Mouse (Mus musculus) midbrain, embryonic 11.5 days (tissue): ENCODE results near the gene Erg. TPM values are rescaled to one million over a fixed set of nuclear protein-coding genes. Genes with fewer than 3 reads are reported as not detected.

ENCODE experiments used
- ATAC-seq: fragments of 200-750 bp; cut with Nextera tagmentation; 2 replicates; pipeline ENCODE4 v1.8.0; 2017; ENCODE audit warnings: moderate TSS enrichment, moderate library complexity; ENCODE audit not compliant: low FRiP score
- DNase-seq: peaks from one replicate; pipeline ENCODE4 v3.0.0; 2015; ENCODE audit warnings: low spot score; ENCODE audit errors: missing footprints
- H3K27ac ChIP-seq: fragments of 300-500 bp; sonication (generic); 2 replicates; pipeline ENCODE4 v1.5.1; 2014; ENCODE audit warnings: low read depth, low read length
- H3K27me3 ChIP-seq: fragments of 300-500 bp; sonication (generic); 2 replicates; pipeline ENCODE4 v1.6.1; 2014; ENCODE audit warnings: mild to moderate bottlenecking, low read length, moderate library complexity, mixed read lengths; ENCODE audit not compliant: control insufficient read depth, insufficient read depth
- H3K36me3 ChIP-seq: fragments of 300-500 bp; sonication (generic); 2 replicates; pipeline ENCODE4 v1.6.1; 2014; ENCODE audit warnings: mild to moderate bottlenecking, low read length, moderate library complexity, mixed read lengths; ENCODE audit not compliant: control insufficient read depth, insufficient read depth
- H3K4me1 ChIP-seq: fragments of 300-500 bp; sonication (generic); 2 replicates; pipeline ENCODE4 v1.6.1; 2014; ENCODE audit warnings: low read length; ENCODE audit not compliant: control insufficient read depth, insufficient read depth
- H3K4me2 ChIP-seq: fragments of 300-500 bp; sonication (generic); 2 replicates; pipeline ENCODE4 v1.6.1; 2014; ENCODE audit warnings: mild to moderate bottlenecking, moderate library complexity
- H3K4me3 ChIP-seq: fragments of 300-500 bp; sonication (generic); 2 replicates; pipeline ENCODE4 v1.5.1; 2014; ENCODE audit warnings: low read depth, low read length
- H3K9ac ChIP-seq: fragments of 300-500 bp; sonication (generic); 2 replicates; pipeline ENCODE4 v1.6.1; 2014; ENCODE audit warnings: low read length
- H3K9me3 ChIP-seq: fragments of 300-500 bp; sonication (generic); 2 replicates; pipeline ENCODE4 v1.6.1; 2016; ENCODE audit warnings: low read length; ENCODE audit not compliant: control insufficient read depth
- WGBS: fragments of 180-500 bp; shearing (Covaris S2); extraction: QIAGEN DNeasy Blood & Tissue Kit; methylation state at CpG from one replicate; pipeline ENCODE4 v1.1.7; 2014; 5-methylcytosine and 5-hydroxymethylcytosine counted together
- polyA plus RNA-seq: library from polyadenylated mRNA; unstranded; fragments of >200 nt; fragmentation: Nextera tagmentation; extraction: Ambion mirVana; gene quantifications from 2 replicates; pipeline ENCODE4 v1.2.1, GENCODE M21; 2014

The Erg gene
- polyA plus RNA-seq, 1 experiment from 2014 or later, result 1.1 TPM

DNA sequence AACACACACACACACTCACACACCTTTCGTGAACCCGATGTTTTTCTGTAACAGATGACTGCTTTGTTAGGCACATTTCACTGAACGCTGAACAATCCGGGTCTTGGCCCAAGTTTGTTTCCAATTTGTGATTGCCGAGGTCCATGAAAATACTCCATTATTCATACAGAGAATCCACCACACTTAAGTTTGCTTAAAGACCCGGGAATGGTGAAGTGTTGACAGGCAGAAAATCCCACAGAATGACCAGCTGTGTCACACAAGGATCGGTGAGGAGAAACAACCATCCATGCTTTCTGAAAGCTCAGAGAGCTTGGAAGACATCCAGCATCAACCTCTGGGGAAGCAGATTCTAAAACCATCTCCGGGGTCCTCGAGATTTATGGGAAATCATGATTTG is 171.0 kb downstream of the Erg start:
- ATAC-seq, result no peak

DNA sequence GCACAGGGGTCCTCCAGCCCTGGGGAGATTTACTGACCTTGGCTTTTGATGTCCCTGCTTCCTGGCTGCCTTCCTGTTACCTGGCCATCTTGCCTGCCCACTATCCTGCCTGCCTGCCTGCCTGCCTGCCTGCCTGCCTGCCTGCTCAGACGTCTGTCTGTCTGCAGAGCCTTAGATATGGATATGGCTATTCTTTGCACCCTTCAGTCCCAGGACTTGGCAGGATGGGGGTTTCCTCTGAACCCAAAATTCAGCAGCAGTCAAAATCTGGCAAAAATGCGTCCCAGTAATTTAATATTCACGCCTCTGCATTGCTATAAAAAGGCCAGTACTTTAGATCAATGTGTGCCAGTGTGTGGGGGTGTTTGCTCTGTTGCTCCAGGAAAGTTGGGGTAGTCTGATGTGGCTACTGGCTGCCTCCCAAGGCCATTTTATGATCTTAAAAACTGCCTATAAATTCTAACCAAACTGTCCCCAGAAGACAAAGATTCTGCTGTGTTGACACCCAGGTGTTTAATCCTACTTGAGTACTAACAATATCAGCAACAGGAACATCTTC is 172.9 kb downstream of the Erg start:
- no peak overlapping the region for H3K9ac ChIP-seq
- ATAC-seq, result no peak
- 65% methylated on average over 3 of the region's 3 CpGs for WGBS
- no peaks in the 10 kb centered on the region for H3K27me3 ChIP-seq
- no peak overlapping the region for H3K4me2 ChIP-seq
- H3K36me3 ChIP-seq, result no peaks in the 10 kb centered on the region
- peak; percentile 56 for DNase-seq
- no peaks in the 10 kb centered on the region for H3K9me3 ChIP-seq
- no peak overlapping the region for H3K4me3 ChIP-seq
- no peak overlapping the region for H3K27ac ChIP-seq
- H3K4me1 ChIP-seq, result no peaks in the 10 kb centered on the region

More for the DNA sequence above, 171.0 kb downstream of the Erg start:
- WGBS, result 89% methylated on average over 9 of the region's 9 CpGs
- peak; percentile 59 for DNase-seq
- Histone ChIP-seq H3K4me2 (no peak overlapping the region), H3K4me1 (no peaks in the 10 kb centered on the region), H3K27me3 (no peaks in the 10 kb centered on the region), H3K9ac (no peak overlapping the region), H3K36me3 (no peaks in the 10 kb centered on the region), H3K27ac (no peak overlapping the region), H3K4me3 (no peak overlapping the region), H3K9me3 (no peaks in the 10 kb centered on the region)

- no peaks in the 10 kb centered on the region for H3K4me1 ChIP-seq
- H3K36me3 ChIP-seq, result no peaks in the 10 kb centered on the region
- H3K4me2 ChIP-seq, result no peak overlapping the region
- H3K4me3 ChIP-seq, result no peak overlapping the region
- 81% methylated on average over 14 of the region's 14 CpGs for WGBS
- H3K9me3 ChIP-seq, result no peaks in the 10 kb centered on the region
- no peak overlapping the region for H3K9ac ChIP-seq
- DNase-seq (peak; percentile 60), ATAC-seq (no peak)
- H3K27ac ChIP-seq, result no peak overlapping the region
- H3K27me3 ChIP-seq, result no peaks in the 10 kb centered on the region
These were observed 178.3 kb downstream of the Erg start for GRCm38 (mm10) chr16:95408096-95408495.

- H3K9me3 ChIP-seq, result no peaks in the 10 kb centered on the region
- no peak overlapping the region for H3K4me2 ChIP-seq
- no peak overlapping the region for H3K9ac ChIP-seq
- H3K27ac ChIP-seq, result no peak overlapping the region
- no peak overlapping the region for H3K4me3 ChIP-seq
- no peak for ATAC-seq
- DNase-seq, result no peak
- WGBS, result 94% methylated on average over 3 of the region's 3 CpGs
- no peaks in the 10 kb centered on the region for H3K27me3 ChIP-seq
- H3K36me3 ChIP-seq, result no peaks in the 10 kb centered on the region
- no peaks in the 10 kb centered on the region for H3K4me1 ChIP-seq
These were observed 180.9 kb downstream of the Erg start for GRCm38 (mm10) chr16:95405496-95405895.

- DNase-seq (no peak), ATAC-seq (no peak)
- H3K27ac ChIP-seq, result no peak overlapping the region
- no peaks in the 10 kb centered on the region for H3K36me3 ChIP-seq
- no peaks in the 10 kb centered on the region for H3K27me3 ChIP-seq
- H3K4me2 ChIP-seq, result no peak overlapping the region
- no peaks in the 10 kb centered on the region for H3K9me3 ChIP-seq
- no peak overlapping the region for H3K9ac ChIP-seq
- no peak overlapping the region for H3K4me3 ChIP-seq
- no peaks in the 10 kb centered on the region for H3K4me1 ChIP-seq
- 93% methylated on average over 5 of the region's 5 CpGs for WGBS
These were observed 182.9 kb downstream of the Erg start for GRCm38 (mm10) chr16:95403453-95403852.

- DNase-seq (peak; percentile 33), ATAC-seq (no peak)
- Histone ChIP-seq H3K4me1 (no peaks in the 10 kb centered on the region), H3K4me2 (no peak overlapping the region), H3K9me3 (no peaks in the 10 kb centered on the region), H3K9ac (no peak overlapping the region), H3K4me3 (no peak overlapping the region), H3K27me3 (no peaks in the 10 kb centered on the region), H3K36me3 (no peaks in the 10 kb centered on the region), H3K27ac (no peak overlapping the region)
- 84% methylated on average over 9 of the region's 9 CpGs for WGBS
These were observed 184.5 kb downstream of the Erg start for GRCm38 (mm10) chr16:95401869-95402268.

DNA sequence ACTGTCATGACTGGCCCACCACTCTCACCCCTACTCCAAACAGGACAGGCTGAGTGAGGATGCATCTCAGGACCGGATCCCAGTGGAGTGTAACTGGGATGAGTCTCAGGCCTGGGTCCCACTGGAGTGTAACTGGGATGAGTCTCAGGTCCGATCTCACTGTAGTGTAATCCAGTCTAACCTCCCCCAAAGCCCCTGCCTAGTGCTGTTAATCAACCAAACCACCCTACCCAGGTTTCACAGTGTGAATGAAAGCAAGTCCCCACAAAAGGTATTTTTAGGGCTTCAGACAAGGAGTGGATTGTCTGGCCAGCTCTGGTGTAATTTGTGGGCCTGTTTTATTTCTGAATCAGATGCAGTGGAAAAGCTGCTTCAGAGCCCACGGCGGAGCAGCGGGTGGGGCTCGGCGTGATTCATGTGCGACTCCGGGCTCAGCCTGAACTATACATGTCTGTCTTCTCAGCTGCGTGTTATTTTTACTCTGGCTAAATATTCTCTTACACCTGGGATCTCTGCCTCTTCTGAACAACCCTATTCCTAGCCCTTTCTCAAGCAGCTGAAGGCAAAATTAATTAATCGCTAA is 187.5 kb downstream of the Erg start:
- no peak overlapping the region for H3K9ac ChIP-seq
- 93% methylated on average over 11 of the region's 11 CpGs for WGBS
- DNase-seq (peak; percentile 19), ATAC-seq (no peak)
- no peaks in the 10 kb centered on the region for H3K4me1 ChIP-seq
- H3K4me2 ChIP-seq, result no peak overlapping the region
- no peak overlapping the region for H3K4me3 ChIP-seq
- H3K36me3 ChIP-seq, result no peaks in the 10 kb centered on the region
- H3K27ac ChIP-seq, result no peak overlapping the region
- H3K27me3 ChIP-seq, result no peaks in the 10 kb centered on the region
- no peaks in the 10 kb centered on the region for H3K9me3 ChIP-seq

GRCm38 (mm10) chr16:95390787-95391186 is 195.6 kb downstream of the Erg start:
- H3K27me3 ChIP-seq, result no peaks in the 10 kb centered on the region

DNA sequence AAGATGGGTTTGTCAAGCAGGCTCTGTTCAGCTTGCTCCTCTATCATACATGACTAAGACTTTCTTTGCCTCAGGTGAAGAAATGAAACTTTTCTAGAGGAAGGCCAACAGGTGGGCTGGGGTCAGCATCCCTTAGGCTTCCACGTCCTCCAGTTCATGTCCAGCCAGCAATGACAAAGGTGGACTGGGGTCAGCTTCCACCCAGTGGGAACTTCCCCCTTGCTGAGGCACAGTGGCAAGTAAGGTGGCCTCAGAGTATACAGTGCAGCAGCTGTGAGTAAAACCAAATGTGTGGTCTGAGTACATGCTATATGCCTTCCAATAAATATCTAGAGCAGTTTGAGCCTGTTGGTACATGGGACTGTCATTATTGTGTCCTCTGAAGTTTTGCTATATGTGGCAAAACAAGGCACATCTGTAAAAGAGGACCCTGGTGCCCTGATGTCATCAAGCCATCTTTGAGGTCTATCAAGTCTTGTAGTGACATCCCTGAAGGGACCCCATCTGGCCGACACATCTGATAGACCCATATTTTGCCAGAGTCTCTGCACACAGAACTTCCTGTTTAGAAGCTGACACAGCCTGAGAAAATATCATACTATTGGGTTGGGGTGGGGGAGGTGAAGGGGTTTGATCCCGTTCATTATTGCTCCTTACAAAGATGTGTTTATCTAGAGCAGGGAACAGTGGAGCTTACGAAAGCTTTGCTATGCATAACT is 197.4 kb downstream of the Erg start:
- H3K27ac ChIP-seq, result no peak overlapping the region
- WGBS, result 85% methylated on average over 4 of the region's 4 CpGs
- H3K4me3 ChIP-seq, result no peak overlapping the region
- H3K9me3 ChIP-seq, result no peaks in the 10 kb centered on the region
- no peak overlapping the region for H3K9ac ChIP-seq
- no peak overlapping the region for H3K4me2 ChIP-seq
- no peaks in the 10 kb centered on the region for H3K27me3 ChIP-seq
- no peaks in the 10 kb centered on the region for H3K36me3 ChIP-seq
- DNase-seq (peak; percentile 64), ATAC-seq (no peak)
- H3K4me1 ChIP-seq, result no peaks in the 10 kb centered on the region

More at GRCm38 (mm10) chr16:95390787-95391186, 195.6 kb downstream of the Erg start:
- ATAC-seq (no peak), DNase-seq (no peak)
- Histone ChIP-seq H3K4me1 (no peaks in the 10 kb centered on the region), H3K9ac (no peak overlapping the region), H3K36me3 (no peaks in the 10 kb centered on the region), H3K27ac (no peak overlapping the region), H3K9me3 (no peaks in the 10 kb centered on the region), H3K4me2 (no peak overlapping the region), H3K4me3 (no peak overlapping the region)
- WGBS, result 70% methylated on average over 1 of the region's 1 CpGs
